Mouse (Mus musculus): Measurements from ENCODE around the gene Slc25a11. TPM values are rescaled to one million over a fixed set of nuclear protein-coding genes. Genes with fewer than 3 reads are reported as not detected.

The Slc25a11 gene
- polyA plus RNA-seq, 1 experiment from 2014 or later, result 207 TPM

DNA sequence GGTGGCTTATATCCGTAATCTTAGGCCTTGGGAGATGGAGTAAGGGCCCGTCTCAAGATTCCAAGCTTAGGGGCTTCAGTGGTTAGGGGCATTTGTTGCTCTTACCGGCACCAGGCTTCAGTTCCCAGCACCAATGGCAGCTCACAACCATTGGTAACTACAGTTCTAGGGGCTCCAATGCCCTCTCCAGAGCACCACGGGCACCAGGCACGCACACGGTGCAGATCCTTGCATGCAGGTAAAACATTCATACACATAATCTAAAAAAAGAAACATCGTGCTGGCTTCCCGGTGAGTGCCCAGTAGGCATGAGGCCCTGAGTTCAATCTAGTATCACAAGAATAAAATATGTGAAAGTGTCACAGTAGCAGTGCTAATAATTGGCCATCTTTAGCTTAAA, 15.8 kb upstream of the Slc25a11 start:
- Histone ChIP-seq H3K4me1 (peaks cover 39% of the 10 kb centered on the region), H3K36me3 (peaks cover 84% of the 10 kb centered on the region), H3K4me3 (no peak overlapping the region), H3K27me3 (ENCODE audit: insufficient read depth, poor library complexity, severe bottlenecking) (no peaks in the 10 kb centered on the region), H3K27ac (no peak overlapping the region), H3K9me3 (no peaks in the 10 kb centered on the region)
- WGBS, result 87% methylated on average over 8 of the region's 8 CpGs
- DNase-seq (ENCODE audit: low spot score), result no peak

DNA sequence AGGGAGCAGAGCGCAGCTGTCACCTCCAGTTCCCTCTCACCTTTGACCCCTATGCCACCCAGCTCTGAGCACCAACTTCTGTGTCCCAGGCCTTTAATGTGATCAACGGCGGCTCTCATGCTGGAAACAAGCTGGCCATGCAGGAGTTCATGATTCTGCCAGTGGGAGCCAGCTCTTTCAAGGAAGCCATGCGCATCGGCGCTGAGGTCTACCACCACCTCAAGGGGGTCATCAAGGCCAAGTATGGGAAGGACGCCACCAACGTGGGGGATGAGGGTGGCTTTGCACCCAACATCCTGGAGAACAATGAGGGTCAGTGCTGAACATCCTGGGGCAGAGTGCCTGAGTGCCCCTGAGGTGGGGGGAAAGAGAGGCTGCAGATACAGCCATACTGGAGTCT, 13.3 kb upstream of the Slc25a11 start:
- no peaks in the 10 kb centered on the region for H3K9me3 ChIP-seq
- peaks cover 72% of the 10 kb centered on the region for H3K36me3 ChIP-seq
- H3K27me3 ChIP-seq (ENCODE audit: insufficient read depth, poor library complexity, severe bottlenecking), result no peaks in the 10 kb centered on the region
- no peak overlapping the region for H3K27ac ChIP-seq
- no peak for DNase-seq (ENCODE audit: low spot score)
- WGBS, result 92% methylated on average over 8 of the region's 8 CpGs
- peaks cover 54% of the 10 kb centered on the region for H3K4me1 ChIP-seq
- 0 out of 2 replicates have a peak overlapping the region, but pooled peaks have one; percentile 16 for H3K4me3 ChIP-seq

DNA sequence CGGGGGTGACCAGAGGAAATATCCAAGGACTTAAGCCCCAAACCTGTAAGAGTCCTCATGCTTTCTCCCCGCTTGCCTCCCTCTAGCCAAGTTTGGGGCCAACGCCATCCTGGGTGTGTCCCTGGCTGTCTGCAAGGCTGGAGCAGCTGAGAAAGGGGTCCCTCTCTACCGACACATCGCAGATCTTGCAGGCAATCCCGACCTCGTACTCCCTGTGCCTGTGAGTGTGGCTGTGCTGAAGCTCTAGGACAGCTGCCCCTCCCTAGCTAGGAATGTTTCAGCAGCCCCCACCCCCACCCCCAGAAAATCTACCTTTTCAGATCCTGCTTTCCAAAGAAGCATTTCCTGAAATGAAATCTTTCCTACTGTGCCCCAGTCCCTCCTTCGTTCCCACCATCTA, 11.7 kb upstream of the Slc25a11 start:
- Histone ChIP-seq H3K4me1 (peaks cover 51% of the 10 kb centered on the region), H3K36me3 (peaks cover 56% of the 10 kb centered on the region), H3K27me3 (ENCODE audit: insufficient read depth, poor library complexity, severe bottlenecking) (no peaks in the 10 kb centered on the region), H3K4me3 (0 out of 2 replicates have a peak overlapping the region, but pooled peaks have one; percentile 22), H3K27ac (peak overlapping the region; percentile 97; the same call in 1 of the 2 replicates), H3K9me3 (no peaks in the 10 kb centered on the region)
- 66% methylated on average over 8 of the region's 8 CpGs for WGBS
- no peak for DNase-seq (ENCODE audit: low spot score)

DNA sequence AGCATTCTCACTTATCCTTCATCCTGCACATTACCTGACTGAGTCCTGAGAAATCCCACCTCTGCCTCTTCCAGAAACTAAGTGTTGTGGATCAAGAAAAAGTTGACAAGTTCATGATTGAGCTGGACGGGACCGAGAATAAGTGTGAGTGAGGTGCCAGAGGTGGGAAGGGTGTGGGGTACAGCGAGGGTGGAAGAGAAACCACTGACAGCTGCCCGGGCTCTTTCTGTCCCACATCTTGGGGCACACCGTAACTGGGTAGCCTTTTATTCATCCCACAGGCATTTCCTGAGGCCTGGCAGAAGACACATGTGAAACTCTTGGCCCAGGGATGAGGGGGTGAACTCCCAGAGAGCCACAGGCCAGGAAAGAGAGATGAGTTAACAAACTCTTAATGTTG, 11.2 kb upstream of the Slc25a11 start:
- whole genome bisulfite sequencing, result 66% methylated on average over 5 of the region's 5 CpGs
- no peaks in the 10 kb centered on the region for H3K9me3 ChIP-seq
- no peak for DNase-seq (ENCODE audit: low spot score)
- H3K27me3 ChIP-seq (ENCODE audit: insufficient read depth, poor library complexity, severe bottlenecking), result no peaks in the 10 kb centered on the region
- H3K4me1 ChIP-seq, result peaks cover 49% of the 10 kb centered on the region
- peak overlapping the region; percentile 97 for H3K27ac ChIP-seq
- peaks cover 52% of the 10 kb centered on the region for H3K36me3 ChIP-seq
- H3K4me3 ChIP-seq, result peak overlapping the region; percentile 100

DNA sequence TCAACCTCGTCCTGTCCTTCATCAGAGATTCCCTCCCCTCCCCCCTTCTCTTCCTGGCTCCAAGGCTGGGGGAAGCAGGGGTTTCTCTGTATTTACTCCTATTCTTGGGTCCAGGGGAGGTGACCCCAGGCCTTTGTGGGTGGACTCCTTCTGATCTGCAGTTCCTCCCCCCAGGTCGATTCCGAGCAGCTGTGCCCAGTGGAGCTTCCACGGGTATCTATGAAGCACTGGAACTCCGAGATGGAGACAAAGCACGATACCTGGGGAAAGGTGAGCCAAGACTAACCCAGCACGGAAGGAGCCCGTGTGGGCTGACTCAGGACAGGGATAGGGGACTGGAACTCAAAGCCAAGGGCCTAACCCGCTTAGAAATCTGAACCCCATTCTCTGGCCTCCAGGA, 10.7 kb upstream of the Slc25a11 start:
- peaks cover 52% of the 10 kb centered on the region for H3K4me1 ChIP-seq
- WGBS, result 51% methylated on average over 9 of the region's 9 CpGs
- peak overlapping the region; percentile 97 for H3K27ac ChIP-seq

DNA sequence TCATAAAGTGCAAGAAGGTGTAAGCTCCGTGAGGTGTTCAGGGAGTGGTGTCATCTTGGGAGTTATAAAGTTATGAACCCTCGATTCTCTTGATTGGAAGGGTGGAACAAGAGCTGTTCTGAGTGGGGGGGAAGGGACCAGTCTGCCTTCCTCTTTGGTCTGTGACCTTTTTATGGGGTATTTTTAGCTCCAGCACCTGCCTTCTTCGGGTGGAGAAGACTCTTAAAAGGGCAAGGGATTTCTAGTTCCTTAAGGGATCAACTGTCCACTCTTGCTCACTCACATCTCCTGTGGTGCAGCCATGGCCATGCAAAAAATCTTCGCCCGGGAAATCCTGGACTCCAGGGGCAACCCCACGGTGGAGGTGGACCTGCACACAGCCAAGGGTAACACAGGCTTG, 10.3 kb upstream of the Slc25a11 start:
- peak overlapping the region; percentile 100 for H3K4me3 ChIP-seq
- 36% methylated on average over 6 of the region's 6 CpGs for WGBS
- peaks cover 56% of the 10 kb centered on the region for H3K4me1 ChIP-seq

More for the DNA sequence above, 10.7 kb upstream of the Slc25a11 start:
- peak overlapping the region; percentile 100 for H3K4me3 ChIP-seq
- no peaks in the 10 kb centered on the region for H3K27me3 ChIP-seq (ENCODE audit: insufficient read depth, poor library complexity, severe bottlenecking)
- no peaks in the 10 kb centered on the region for H3K9me3 ChIP-seq
- DNase-seq (ENCODE audit: low spot score), result no peak
- H3K36me3 ChIP-seq, result peaks cover 48% of the 10 kb centered on the region

DNA sequence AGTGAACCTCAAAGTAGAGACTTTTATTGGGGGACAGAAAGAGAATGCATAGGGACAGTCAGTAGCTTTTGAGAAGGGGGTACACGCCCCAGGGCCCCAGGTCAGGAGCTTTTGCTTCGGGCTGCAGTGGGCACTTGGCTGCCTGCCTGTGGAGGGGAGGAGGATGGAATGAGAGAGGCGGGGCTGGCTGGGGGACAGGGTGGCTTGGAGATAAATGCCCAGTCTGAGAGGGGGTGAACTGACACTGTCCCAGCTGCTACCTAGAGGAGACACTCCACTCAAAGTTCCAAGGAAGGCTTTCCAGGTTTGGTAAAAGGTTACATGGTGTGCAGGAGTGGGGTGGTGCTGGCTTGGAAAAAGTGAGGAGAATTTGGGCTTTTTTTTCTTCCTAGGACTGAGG, 9.7 kb upstream of the Slc25a11 start, which contains the start of gene Eno3:
Gene Eno3 (plus strand): TSS at position 239 of the 400 bp plus-strand sequence.
- H3K27me3 ChIP-seq (ENCODE audit: insufficient read depth, poor library complexity, severe bottlenecking), result no peaks in the 10 kb centered on the region
- H3K27ac ChIP-seq, result peak within 1 kb of the TSS; percentile 97
- peaks cover 48% of the 10 kb centered on the region for H3K36me3 ChIP-seq
- H3K4me3 ChIP-seq, result peak within 1 kb of the TSS; percentile 100
- H3K9me3 ChIP-seq, result no peaks in the 10 kb centered on the region
- H3K4me1 ChIP-seq, result peaks cover 61% of the 10 kb centered on the region
- 6% methylated on average over 3 of the region's 3 CpGs for WGBS
- no peak for DNase-seq (ENCODE audit: low spot score)

More for the DNA sequence above, 10.3 kb upstream of the Slc25a11 start:
- DNase-seq (ENCODE audit: low spot score), result no peak
- Histone ChIP-seq H3K27ac (peak overlapping the region; percentile 97), H3K27me3 (ENCODE audit: insufficient read depth, poor library complexity, severe bottlenecking) (no peaks in the 10 kb centered on the region), H3K9me3 (no peaks in the 10 kb centered on the region), H3K36me3 (peaks cover 48% of the 10 kb centered on the region)

DNA sequence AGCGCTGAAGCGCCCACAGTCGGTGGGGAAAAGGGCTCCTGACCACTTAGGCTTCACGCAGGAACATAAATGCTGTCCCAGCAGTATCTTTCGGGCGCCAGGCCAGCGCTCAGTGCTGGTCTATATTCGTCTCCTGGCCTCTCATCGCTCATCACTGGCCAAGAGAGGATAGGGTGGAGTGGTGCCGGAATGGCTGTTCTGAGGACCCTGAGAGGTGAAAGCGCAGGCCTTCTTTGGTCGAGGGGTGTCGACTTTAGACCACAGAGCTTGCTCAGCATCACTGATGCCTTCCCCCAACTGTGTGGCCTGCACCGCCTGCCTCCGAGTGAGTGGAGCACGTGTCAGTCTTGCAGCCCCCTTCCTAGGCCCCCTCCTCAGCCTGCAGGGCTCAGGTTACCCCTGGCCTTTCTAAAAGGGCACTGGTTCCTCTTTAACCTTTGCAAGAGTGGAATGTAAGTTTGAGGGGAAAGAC, 9.2 kb upstream of the Slc25a11 start:
- H3K27me3 ChIP-seq (ENCODE audit: insufficient read depth, poor library complexity, severe bottlenecking), result no peaks in the 10 kb centered on the region
- no peaks in the 10 kb centered on the region for H3K9me3 ChIP-seq
- H3K36me3 ChIP-seq, result peaks cover 48% of the 10 kb centered on the region
- H3K4me3 ChIP-seq, result peak overlapping the region; percentile 100
- H3K4me1 ChIP-seq, result peaks cover 63% of the 10 kb centered on the region
- 2% methylated on average over 16 of the region's 16 CpGs for WGBS
- no peak for DNase-seq (ENCODE audit: low spot score)
- peak overlapping the region; percentile 97 for H3K27ac ChIP-seq

DNA sequence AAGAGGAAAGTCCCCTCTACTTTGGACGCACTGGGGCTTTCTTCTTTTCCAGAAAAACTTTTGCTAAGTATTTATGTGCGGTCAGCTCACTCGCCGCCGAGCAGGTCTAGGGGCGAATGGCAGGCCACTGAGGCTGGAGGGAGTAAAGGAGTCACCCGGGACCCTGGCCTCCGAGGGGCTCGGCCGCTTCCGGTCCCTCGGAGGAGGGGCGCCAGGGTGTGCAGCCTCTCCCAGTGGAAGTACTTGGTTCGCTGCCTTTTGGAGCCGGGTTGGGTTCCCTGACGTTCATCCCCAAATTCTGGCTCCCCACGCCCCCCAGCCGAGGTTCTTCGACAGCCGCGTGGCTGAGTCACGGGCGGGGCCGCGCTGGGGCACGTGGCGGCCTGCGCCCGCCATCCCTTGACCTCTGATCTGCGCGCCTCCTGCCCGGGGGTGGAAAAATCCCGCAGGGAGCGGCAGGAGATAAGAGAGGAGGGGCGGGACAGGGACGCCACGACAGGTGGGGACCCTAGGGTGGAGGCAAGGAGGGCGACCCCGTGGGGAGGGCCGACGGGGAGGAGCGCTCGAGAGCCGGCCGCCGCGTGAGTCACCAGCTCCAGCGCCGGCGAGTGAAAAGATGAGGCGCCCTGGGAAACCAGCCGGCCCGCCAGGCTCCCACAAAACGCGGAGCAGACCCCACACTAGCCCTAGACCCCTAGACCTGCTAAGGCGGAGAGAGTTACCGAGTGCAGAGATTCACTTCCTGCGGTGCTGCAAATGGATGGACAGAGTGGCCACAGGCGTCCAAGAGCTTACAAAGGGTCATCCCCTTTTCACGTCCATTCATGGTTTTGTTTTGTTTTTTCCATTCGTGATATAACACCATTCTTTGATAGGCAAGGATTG, 8.5 kb upstream of the Slc25a11 start:
- under 1% methylated on average over 61 of the region's 61 CpGs for WGBS
- DNase-seq (ENCODE audit: low spot score), result peak; percentile 89
- H3K36me3 ChIP-seq, result peaks cover 48% of the 10 kb centered on the region
- H3K4me1 ChIP-seq, result peaks cover 60% of the 10 kb centered on the region
- H3K27ac ChIP-seq, result peak overlapping the region; percentile 97
- no peaks in the 10 kb centered on the region for H3K9me3 ChIP-seq
- peak overlapping the region; percentile 100 for H3K4me3 ChIP-seq
- H3K27me3 ChIP-seq (ENCODE audit: insufficient read depth, poor library complexity, severe bottlenecking), result no peaks in the 10 kb centered on the region

DNA sequence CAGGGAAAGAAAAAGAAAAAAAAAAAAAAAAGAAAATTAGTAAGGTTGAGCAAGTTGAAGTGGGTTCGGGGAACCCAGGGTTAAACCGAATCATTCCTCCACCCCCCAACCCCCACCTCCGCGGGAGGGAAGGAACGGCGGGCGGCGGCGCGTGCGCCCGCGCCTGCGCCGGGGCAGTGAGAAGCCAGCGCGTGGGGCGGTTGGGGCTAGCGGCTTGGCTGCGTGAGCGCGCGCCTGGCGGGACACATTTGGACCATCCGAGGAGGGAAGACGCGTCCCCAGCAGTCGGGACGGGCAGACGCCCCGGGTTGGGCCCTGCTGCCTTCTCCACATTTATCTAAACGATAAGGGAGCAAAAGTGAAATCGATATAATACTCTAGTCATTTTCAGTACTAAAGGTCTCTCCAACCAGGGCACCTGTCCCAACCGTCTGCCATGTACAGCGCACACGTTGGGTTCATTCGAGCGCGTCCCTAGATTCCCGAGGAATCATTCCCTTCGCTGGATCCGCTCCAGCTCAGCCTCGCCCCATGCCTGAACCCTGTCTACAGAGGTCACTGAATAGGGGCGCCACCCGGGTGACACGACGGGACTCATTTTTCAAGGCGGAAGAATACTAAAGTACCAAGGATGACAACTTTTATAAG, 7.8 kb upstream of the Slc25a11 start:
- Histone ChIP-seq H3K9me3 (no peaks in the 10 kb centered on the region), H3K4me1 (peaks cover 64% of the 10 kb centered on the region)

DNA sequence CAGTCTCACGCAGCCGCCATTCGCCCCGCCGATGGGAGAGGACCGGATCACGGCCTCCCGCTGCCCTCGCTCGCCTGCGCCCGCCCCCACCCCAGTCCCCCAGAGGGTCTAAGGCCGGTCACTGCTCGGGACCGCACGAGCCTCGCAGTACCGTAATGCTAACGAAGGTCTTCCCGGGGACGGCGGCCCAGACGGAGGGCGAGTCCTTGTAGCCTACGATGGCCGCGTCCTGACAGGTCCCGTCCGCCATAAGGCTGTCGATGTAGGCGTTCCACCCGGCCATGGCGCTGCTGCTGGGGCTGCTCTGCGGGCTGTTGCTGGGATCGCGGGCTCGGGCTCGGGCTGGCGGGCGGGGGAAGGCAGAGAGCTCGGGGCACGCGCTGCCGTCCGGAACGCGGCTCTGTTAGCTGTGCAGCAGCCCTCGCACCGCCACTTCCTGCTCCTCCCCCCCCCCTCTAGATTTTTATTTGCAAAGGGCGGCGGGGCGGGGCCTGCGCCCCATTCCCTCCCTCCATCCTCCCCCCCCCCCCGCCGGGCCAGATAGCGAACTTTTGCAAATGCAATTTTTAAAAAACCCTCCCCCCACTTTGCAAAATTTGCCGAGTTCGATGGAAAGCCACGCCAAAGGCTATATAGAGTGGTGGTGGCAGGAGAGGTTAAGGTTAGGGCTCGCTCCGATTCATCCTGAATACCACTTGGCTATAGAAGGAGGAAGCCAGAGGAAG, 7.1 kb upstream of the Slc25a11 start, which contains the start of gene Pfn1:
Gene Pfn1 (minus strand): TSS at position 447 of the 725 bp plus-strand sequence.
- WGBS, result under 1% methylated on average over 60 of the region's 61 CpGs

More for the DNA sequence above, 7.8 kb upstream of the Slc25a11 start:
- DNase-seq (ENCODE audit: low spot score), result peak; percentile 91
- Histone ChIP-seq H3K27ac (peak overlapping the region; percentile 97), H3K27me3 (ENCODE audit: insufficient read depth, poor library complexity, severe bottlenecking) (no peaks in the 10 kb centered on the region), H3K4me3 (peak overlapping the region; percentile 100), H3K36me3 (peaks cover 48% of the 10 kb centered on the region)
- under 1% methylated on average over 48 of the region's 48 CpGs for WGBS

More for the DNA sequence above, 7.1 kb upstream of the Slc25a11 start, which contains the start of gene Pfn1:
- Histone ChIP-seq H3K9me3 (no peaks in the 10 kb centered on the region), H3K27me3 (ENCODE audit: insufficient read depth, poor library complexity, severe bottlenecking) (no peaks in the 10 kb centered on the region), H3K4me3 (peak within 1 kb of the TSS; percentile 100), H3K27ac (peak within 1 kb of the TSS; percentile 97), H3K4me1 (peaks cover 62% of the 10 kb centered on the region), H3K36me3 (peaks cover 49% of the 10 kb centered on the region)
- DNase-seq (ENCODE audit: low spot score), result peak; percentile 92

Data from heart, embryonic 10.5 days (tissue).